Mouse (Mus musculus) thymus, postnatal 14 days (tissue): Measurements from ENCODE around the gene Gm20509.
"Not testable (repeated sequence)": the region's sequence is repeated elsewhere in the genome, so short reads cannot be mapped to it uniquely, and the experiment has no call there.

ENCODE experiments used
- DNase-seq: peaks from one replicate; pipeline ENCODE4 v3.0.0; 2021

The Gm20509 gene

GRCm38 (mm10) chr9:73102181-73102580 lies at the start of gene Gm20509:
TSS of gene Gm20509 (plus strand) at chr9:73102470.
- no peak for DNase-seq

DNA sequence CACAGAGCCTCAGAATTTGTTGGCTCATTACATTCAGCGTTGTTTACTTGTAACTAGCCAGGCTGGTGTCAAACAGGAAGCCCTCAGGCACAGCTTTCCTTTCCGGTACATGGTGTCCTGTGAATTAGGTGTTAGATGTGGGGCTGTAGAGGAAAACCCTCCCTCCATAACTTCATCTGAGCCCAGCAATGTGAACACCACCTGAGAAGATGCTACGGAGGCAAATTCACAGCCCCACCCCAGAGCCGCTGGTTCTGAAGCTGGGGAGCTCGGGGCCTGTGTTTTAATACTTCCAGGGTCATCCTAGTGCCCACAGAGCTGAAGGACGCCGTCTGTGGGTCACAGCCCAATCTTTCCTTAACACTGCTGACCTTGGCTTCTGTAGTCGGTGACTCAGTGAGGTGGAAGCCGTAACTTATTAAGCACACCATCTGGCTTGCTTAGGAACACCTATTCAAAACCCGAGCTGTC lies 46.8 kb upstream of the Gm20509 start:
- DNase-seq: no peak

DNA sequence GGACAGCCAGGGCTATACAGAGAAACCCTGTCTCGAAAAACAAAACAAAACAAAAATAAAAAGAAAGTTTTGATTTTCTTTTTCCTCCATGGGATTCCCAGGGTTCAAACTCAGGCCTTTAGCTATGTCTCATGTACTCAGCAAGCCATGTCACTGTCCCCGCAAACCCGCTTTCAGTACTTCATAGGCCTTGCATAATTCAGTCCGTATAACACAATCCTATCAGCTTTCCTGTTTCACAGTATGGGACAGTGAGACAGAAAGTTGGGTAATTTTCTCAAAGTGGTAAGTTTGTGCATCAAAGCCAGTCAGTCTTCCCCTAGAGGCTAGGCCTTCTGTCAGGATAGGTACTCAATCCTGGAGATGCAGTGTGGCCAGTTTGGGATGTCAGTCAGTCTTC lies 43.0 kb upstream of the Gm20509 start:
- no peak for DNase-seq

- no peak for DNase-seq
Measured at GRCm38 (mm10) chr9:73063621-73064290, 38.5 kb upstream of the Gm20509 start.

- no peak for DNase-seq
Measured at GRCm38 (mm10) chr9:73067086-73067485, 35.2 kb upstream of the Gm20509 start.

GRCm38 (mm10) chr9:73068230-73068679 lies 34.0 kb upstream of the Gm20509 start:
- DNase-seq: no peak

DNA sequence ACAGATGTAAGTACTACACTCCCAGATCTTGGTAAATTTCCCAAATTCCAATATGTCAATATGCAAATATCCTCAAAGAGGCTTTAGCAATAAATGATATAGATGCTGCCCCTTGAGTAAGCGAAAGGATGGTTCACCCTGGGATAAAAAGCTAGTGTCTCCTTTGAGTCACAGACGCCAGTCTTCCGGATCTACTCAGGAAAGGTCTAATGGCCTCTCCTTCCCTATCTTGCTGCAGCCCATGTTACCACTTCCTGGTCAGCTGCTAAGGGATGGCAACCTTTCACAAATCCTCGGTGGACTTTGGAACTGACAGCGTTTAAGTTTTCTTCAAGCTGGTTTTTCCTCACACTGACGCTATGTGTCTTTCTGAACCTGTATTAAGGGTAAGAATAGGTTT lies 33.6 kb upstream of the Gm20509 start:
- no peak for DNase-seq

- DNase-seq: peak; percentile 24
Measured at GRCm38 (mm10) chr9:73070971-73071659, 31.2 kb upstream of the Gm20509 start.

- no peak for DNase-seq
Measured at GRCm38 (mm10) chr9:73072426-73072825, 29.8 kb upstream of the Gm20509 start.

DNA sequence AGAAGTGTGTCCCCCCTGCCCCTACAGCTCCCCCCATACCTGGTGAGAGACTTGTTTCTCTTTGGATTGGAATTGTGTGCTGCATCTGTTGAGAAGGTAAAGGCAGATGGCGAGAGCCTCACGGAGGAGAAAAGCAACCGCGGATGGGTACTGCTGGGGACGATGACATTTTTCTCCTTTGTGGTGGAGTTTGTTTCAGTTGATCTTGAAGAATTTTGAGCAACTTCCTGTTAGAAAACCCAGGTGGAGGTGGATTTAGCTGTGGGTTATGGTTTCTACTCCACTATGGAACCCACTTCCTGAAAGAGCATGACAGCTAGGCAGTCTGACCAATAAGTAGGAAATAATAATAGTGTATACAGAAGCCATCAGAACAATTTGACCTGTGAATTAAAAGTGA lies 29.1 kb upstream of the Gm20509 start:
- peak; percentile 59 for DNase-seq

GRCm38 (mm10) chr9:73079349-73079748 lies 22.9 kb upstream of the Gm20509 start:
- DNase-seq: not testable (repeated sequence)

DNA sequence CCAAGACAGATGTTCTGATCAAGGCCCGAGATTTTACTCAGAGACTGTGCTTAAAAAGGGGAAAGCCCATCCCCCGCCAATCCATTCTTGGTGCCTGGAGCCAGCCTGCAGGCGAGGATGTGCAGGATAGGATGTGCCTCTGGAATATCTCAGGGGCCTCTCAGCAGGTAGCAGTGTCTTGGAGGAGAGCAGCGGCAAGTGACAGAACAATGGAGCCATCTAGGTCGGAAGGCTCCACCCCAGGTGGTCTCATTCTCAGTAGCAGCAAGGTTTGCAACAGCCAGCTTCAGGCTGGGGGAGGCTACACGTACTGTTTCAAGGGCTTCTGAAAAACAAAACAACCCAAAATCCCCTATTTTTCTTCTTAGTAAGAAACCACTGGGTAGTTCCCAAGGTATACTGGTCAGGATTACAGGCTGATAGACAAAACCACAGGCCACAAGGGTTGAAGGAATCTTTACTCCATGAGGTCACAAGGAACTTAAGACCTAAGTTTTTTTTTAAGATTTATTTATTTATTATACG lies 22.4 kb upstream of the Gm20509 start:
- DNase-seq: no peak

GRCm38 (mm10) chr9:73082291-73083000 lies 19.8 kb upstream of the Gm20509 start:
- no peak for DNase-seq

DNA sequence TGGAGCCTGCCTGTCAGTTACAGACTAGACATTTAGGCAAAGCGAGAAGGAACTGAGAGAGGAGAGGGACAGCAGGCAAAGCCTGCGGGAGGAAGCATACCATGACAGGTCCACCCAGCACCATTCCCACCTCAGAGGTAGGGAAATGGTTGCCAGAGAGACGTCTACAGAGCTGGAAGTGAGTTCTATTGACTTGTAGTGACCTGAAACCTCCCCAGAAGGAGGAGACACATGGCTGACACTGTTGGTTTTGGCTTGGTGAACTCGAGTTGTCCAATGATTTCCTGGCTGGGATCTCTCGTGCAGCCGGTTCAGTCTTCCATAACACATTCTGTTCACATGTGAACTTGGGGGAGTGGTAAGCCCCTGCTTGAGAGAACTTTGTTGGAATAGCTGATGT lies 18.3 kb upstream of the Gm20509 start:
- DNase-seq: no peak

- DNase-seq: no peak
Measured at GRCm38 (mm10) chr9:73085845-73086244, 16.4 kb upstream of the Gm20509 start.

DNA sequence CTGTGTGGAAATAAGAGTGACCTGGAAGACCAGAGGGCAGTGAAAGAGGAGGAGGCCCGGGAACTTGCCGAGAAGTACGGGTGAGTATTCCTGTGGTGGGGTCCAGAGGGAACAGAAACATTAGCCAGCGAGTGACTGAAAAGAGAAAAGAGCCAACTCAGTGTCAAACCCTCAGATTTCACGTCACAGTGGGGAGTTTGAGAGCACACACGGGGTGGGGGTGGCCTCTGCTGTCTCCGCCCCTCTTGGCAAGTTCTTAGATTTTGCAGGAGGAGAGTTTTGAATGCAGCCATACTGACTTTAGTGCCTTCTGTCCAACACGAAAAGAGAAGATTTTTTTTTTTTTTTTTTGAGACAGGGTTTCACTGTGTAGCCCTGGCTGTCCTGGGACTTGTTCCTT lies 15.1 kb upstream of the Gm20509 start:
- peak; percentile 53 for DNase-seq

DNA sequence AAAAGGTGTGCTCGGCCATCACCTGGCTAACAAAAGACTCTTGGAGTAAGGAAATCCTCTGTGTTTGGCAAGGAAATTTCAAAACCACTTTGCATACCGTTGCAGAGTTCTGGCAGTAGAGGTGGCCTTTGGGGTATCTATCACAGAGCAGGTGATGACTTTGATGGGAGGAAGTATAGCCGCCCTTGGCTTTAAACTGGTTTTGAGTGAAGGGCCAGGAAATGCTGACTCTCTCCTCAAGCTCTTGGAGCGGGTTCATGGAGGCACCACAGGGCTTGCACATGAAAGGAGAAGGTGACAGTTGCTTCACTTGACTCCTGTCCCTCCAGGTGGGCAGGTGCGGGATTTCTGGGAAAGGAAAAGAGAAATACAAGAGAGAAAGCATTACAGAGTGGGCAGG lies 14.7 kb upstream of the Gm20509 start:
- DNase-seq: peak; percentile 34

DNA sequence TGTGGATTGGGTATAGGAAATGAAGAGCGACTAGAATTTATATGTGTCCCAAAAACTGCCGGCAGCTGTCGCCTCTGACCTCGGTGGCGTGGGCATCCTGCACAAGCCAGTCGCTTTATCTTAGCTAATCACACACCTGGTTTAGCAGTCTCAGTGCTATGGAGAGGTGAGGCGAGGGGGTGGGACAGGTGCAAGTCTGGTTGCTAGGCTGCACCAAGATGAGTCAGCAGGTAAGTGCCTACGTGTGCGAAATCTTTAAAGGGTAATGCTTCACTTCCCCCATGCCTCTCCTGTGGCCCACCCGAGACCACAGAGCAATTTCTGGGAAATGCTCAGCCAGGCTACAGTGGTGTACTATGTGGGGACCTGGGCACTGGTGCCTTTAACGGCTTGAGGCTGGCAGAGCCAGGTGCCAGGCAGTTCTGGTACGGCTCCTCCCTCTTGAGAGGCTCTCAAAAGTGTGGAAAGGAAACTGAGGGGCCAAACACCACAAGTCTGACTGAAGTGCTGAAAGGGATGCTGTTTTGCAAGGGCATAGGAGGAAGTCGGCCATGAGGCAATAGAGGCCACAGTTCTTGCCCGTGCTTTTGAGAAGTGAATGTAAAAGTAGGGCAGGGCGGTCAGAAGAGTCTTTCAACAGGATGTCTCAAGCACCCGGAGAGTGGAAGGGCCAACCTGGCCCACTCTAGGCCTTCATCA lies 12.9 kb upstream of the Gm20509 start:
- DNase-seq: peak; percentile 70

- peak; percentile 40 for DNase-seq
Measured at GRCm38 (mm10) chr9:73090121-73090520, 12.1 kb upstream of the Gm20509 start.

GRCm38 (mm10) chr9:73091747-73092146 lies 10.5 kb upstream of the Gm20509 start:
- peak; percentile 63 for DNase-seq

GRCm38 (mm10) chr9:73094580-73094979 lies 7.7 kb upstream of the Gm20509 start:
- DNase-seq: no peak

- DNase-seq: no peak
Measured at GRCm38 (mm10) chr9:73097898-73098297, 4.4 kb upstream of the Gm20509 start.

GRCm38 (mm10) chr9:73101536-73101935 lies 734 bp upstream of the Gm20509 start, which contains the start of gene Khdc3:
TSS of gene Khdc3 (plus strand) at chr9:73101836.
- no peak for DNase-seq
